Mouse (Mus musculus) heart, adult 2 months (tissue): ENCODE results near the gene Dnajc1.

ENCODE experiments used
- CTCF ChIP-seq: fragments of 200-600 bp; IDR thresholded peaks from 2 replicates; pipeline ENCODE4 v1.8.1; 2022; ENCODE audit warnings: antibody characterized with exemption, mild to moderate bottlenecking, moderate library complexity
- EP300 ChIP-seq: fragments of 200-500 bp; IDR thresholded peaks from 2 replicates; pipeline ENCODE4 v1.6.1; 2011; ENCODE audit warnings: low read depth, low read length, control low read depth; ENCODE audit not compliant: insufficient read depth
- POLR2A ChIP-seq: fragments of 200-500 bp; IDR thresholded peaks from 2 replicates; pipeline ENCODE4 v1.6.1; 2011; ENCODE audit warnings: mild to moderate bottlenecking, low read depth, low read length, control low read depth; ENCODE audit not compliant: insufficient read depth

- TF ChIP-seq CTCF (no peak), POLR2A (no peak), EP300 (no peak)
Observed at GRCm38 (mm10) chr2:18228486-18229062, 164.1 kb downstream of the Dnajc1 start.
